Mouse (Mus musculus): Measurements from ENCODE around the gene Crabp2. TPM values are rescaled to one million over a fixed set of nuclear protein-coding genes. Genes with fewer than 3 reads are reported as not detected.
A peak's percentile ranks its signal among the peaks of the same experiment; 100 is the strongest.

Crabp2 gene
- total and polyA plus RNA-seq, 2 experiments from 2014 or later: 0.37 to 0.53 TPM

DNA sequence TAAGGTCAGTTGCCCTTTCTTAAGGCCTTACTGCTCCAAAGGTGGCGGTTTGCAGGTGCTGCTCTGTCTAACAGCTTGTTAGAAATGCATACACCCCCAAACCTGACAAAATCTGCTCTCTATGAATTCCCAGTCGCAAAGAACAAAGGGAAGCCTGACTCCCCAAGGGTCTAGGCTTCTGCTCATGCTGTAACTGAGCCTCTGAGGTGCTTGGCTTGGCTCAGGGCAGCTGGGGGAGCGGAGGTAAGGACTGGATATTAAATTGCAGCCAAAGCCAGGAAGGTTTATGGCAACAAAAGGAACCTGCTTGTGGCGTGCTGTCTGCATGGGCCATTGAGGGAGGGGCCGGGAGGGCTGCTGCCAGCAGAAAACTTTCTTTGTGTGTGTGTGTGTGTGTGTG is 44.6 kb upstream of the Crabp2 start:
- H3K27me3 ChIP-seq (ENCODE audit: control insufficient read depth, insufficient read depth, low read length): no peaks in the 10 kb centered on the region
- no peaks in the 10 kb centered on the region for H3K9me3 ChIP-seq (replicated peaks; ENCODE audit: control insufficient read depth, low read length)
- no peak overlapping the region for H3K9ac ChIP-seq (replicated peaks; ENCODE audit: low read depth, low read length)
- H3K27ac ChIP-seq (ENCODE audit: low read depth): no peak overlapping the region
- ATAC-seq (ENCODE audit: insufficient read depth, low read depth) (no peak), DNase-seq (ENCODE audit: low spot score) (no peak)
- H3K4me1 ChIP-seq (ENCODE audit: control insufficient read depth, insufficient read depth): peaks cover 15% of the 10 kb centered on the region
- H3K4me3 ChIP-seq (ENCODE audit: low read depth, low read length): no peak overlapping the region
- TF ChIP-seq EP300 (IDR thresholded peaks at IDR 0.05; ENCODE audit: low read depth) (no peak), CTCF (IDR thresholded peaks at IDR 0.05; ENCODE audit: low read depth) (no peak)
- H3K4me2 ChIP-seq (ENCODE audit: low read depth, low read length): no peak overlapping the region
- no peaks in the 10 kb centered on the region for H3K36me3 ChIP-seq (replicated peaks; ENCODE audit: control insufficient read depth, insufficient read depth, low read length)
- WGBS: 60% methylated on average over 5 of the region's 5 CpGs

DNA sequence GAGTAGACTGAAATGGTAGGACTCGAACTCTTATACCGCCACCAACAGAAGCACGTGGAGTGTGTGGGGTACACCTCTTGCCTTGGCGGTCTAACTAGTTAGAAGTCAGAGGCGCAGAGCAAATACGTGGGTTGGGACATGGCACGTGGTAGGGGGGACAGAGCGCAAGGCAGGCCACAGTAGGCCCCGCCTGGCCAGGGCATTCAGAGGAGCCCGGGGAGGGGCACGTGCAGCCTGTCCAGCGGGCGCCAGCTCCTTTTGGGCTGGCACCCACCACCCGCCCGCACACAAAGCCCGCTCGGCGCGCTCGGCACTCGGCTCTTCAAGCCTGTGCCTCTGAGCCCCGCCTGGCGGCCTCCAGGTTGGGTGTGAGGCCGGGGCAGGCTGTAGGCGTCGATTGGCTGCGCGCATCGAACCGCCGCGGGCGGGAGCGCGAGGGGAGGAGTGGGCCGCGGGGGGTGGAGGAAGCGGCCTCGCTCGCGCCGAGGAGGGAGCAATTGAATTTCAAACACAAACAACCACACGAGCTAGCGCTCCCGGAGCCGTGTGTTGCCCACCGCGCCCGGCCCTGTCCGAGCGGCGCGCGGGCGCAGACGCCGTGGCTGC is 42.5 kb upstream of the Crabp2 start, which contains the start of gene Hdgf:
Gene Hdgf, plus strand, starts transcription at position 442 of the 606 bp plus-strand sequence.
- Histone ChIP-seq H3K4me2 (ENCODE audit: low read depth, low read length) (peak within 1 kb of the TSS; percentile 78), H3K4me3 (ENCODE audit: low read depth, low read length) (peak within 1 kb of the TSS; percentile 96), H3K4me1 (ENCODE audit: control insufficient read depth, insufficient read depth) (peaks cover 31% of the 10 kb centered on the region), H3K9ac (replicated peaks; ENCODE audit: low read depth, low read length) (peak within 1 kb of the TSS; percentile 94), H3K27ac (ENCODE audit: low read depth) (peak within 1 kb of the TSS; percentile 96), H3K27me3 (ENCODE audit: control insufficient read depth, insufficient read depth, low read length) (no peaks in the 10 kb centered on the region), H3K36me3 (replicated peaks; ENCODE audit: control insufficient read depth, insufficient read depth, low read length) (no peaks in the 10 kb centered on the region), H3K9me3 (replicated peaks; ENCODE audit: control insufficient read depth, low read length) (no peaks in the 10 kb centered on the region)
- TF ChIP-seq EP300 (IDR thresholded peaks at IDR 0.05; ENCODE audit: low read depth) (peak; percentile 48; the same call in 1 of the 2 replicates), CTCF (IDR thresholded peaks at IDR 0.05; ENCODE audit: low read depth) (peak; percentile 30)
- DNase-seq (ENCODE audit: low spot score): peak; percentile 97
- ATAC-seq (ENCODE audit: insufficient read depth, low read depth): peak; percentile 94
- WGBS: under 1% methylated on average over 56 of the region's 57 CpGs

- H3K27me3 ChIP-seq (ENCODE audit: control insufficient read depth, insufficient read depth, low read length): no peaks in the 10 kb centered on the region
- H3K4me1 ChIP-seq (ENCODE audit: control insufficient read depth, insufficient read depth): peaks cover 36% of the 10 kb centered on the region
- DNase-seq (ENCODE audit: low spot score): no peak
- H3K9ac ChIP-seq (replicated peaks; ENCODE audit: low read depth, low read length): peak overlapping the region; percentile 94
- no peak for TF ChIP-seq CTCF (IDR thresholded peaks at IDR 0.05; ENCODE audit: low read depth)
- TF ChIP-seq EP300 (IDR thresholded peaks at IDR 0.05; ENCODE audit: low read depth): no peak
- peak overlapping the region; percentile 78 for H3K4me2 ChIP-seq (ENCODE audit: low read depth, low read length)
- H3K9me3 ChIP-seq (replicated peaks; ENCODE audit: control insufficient read depth, low read length): no peaks in the 10 kb centered on the region
- peak; percentile 28 for ATAC-seq (ENCODE audit: insufficient read depth, low read depth)
- under 1% methylated on average over 40 of the region's 47 CpGs for WGBS
- H3K27ac ChIP-seq (ENCODE audit: low read depth): peak overlapping the region; percentile 96
- H3K4me3 ChIP-seq (ENCODE audit: low read depth, low read length): peak overlapping the region; percentile 96
- H3K36me3 ChIP-seq (replicated peaks; ENCODE audit: control insufficient read depth, insufficient read depth, low read length): no peaks in the 10 kb centered on the region
Observed at GRCm38 (mm10) chr3:87906601-87906980, 41.9 kb upstream of the Crabp2 start.

GRCm38 (mm10) chr3:87906981-87907857 is 41.2 kb upstream of the Crabp2 start:
- Histone ChIP-seq H3K9ac (replicated peaks; ENCODE audit: low read depth, low read length) (peak overlapping the region; percentile 94), H3K4me2 (ENCODE audit: low read depth, low read length) (peak overlapping the region; percentile 78), H3K27me3 (ENCODE audit: control insufficient read depth, insufficient read depth, low read length) (no peaks in the 10 kb centered on the region), H3K27ac (ENCODE audit: low read depth) (peak overlapping the region; percentile 96), H3K4me3 (ENCODE audit: low read depth, low read length) (peak overlapping the region; percentile 96), H3K4me1 (ENCODE audit: control insufficient read depth, insufficient read depth) (peaks cover 36% of the 10 kb centered on the region), H3K36me3 (replicated peaks; ENCODE audit: control insufficient read depth, insufficient read depth, low read length) (no peaks in the 10 kb centered on the region), H3K9me3 (replicated peaks; ENCODE audit: control insufficient read depth, low read length) (no peaks in the 10 kb centered on the region)
- no peak for TF ChIP-seq EP300 (IDR thresholded peaks at IDR 0.05; ENCODE audit: low read depth)
- TF ChIP-seq CTCF (IDR thresholded peaks at IDR 0.05; ENCODE audit: low read depth): no peak
- ATAC-seq (ENCODE audit: insufficient read depth, low read depth) (no peak), DNase-seq (ENCODE audit: low spot score) (no peak)
- WGBS: under 1% methylated on average over 27 of the region's 27 CpGs

GRCm38 (mm10) chr3:87907906-87908305 is 40.6 kb upstream of the Crabp2 start:
- Histone ChIP-seq H3K36me3 (replicated peaks; ENCODE audit: control insufficient read depth, insufficient read depth, low read length) (0 out of 2 replicates have a peak, but pooled peaks cover 1% of the 10 kb centered on the region), H3K27me3 (ENCODE audit: control insufficient read depth, insufficient read depth, low read length) (no peaks in the 10 kb centered on the region), H3K4me1 (ENCODE audit: control insufficient read depth, insufficient read depth) (peaks cover 36% of the 10 kb centered on the region), H3K9me3 (replicated peaks; ENCODE audit: control insufficient read depth, low read length) (no peaks in the 10 kb centered on the region), H3K4me3 (ENCODE audit: low read depth, low read length) (peak overlapping the region; percentile 96), H3K9ac (replicated peaks; ENCODE audit: low read depth, low read length) (peak overlapping the region; percentile 94), H3K27ac (ENCODE audit: low read depth) (peak overlapping the region; percentile 96), H3K4me2 (ENCODE audit: low read depth, low read length) (peak overlapping the region; percentile 78)
- WGBS: 0% methylated on average over 1 of the region's 1 CpGs
- ATAC-seq (ENCODE audit: insufficient read depth, low read depth): no peak
- no peak for DNase-seq (ENCODE audit: low spot score)
- TF ChIP-seq CTCF (IDR thresholded peaks at IDR 0.05; ENCODE audit: low read depth) (no peak), EP300 (IDR thresholded peaks at IDR 0.05; ENCODE audit: low read depth) (no peak)

All from heart, postnatal 0 days (tissue).